Mouse (Mus musculus) heart, adult 8-10 months (tissue): ENCODE measurements at regions not wholly inside any gene's neighbourhood (a gene's known extent, or its start where the extent isn't known, plus 50 kb on each side); places are given as distances from the start of the nearest gene placed in this dataset.

Experiments used
- DNase-seq: peaks from one replicate; pipeline ENCODE4 v3.0.0; 2022; ENCODE audit warnings: low spot score

DNA sequence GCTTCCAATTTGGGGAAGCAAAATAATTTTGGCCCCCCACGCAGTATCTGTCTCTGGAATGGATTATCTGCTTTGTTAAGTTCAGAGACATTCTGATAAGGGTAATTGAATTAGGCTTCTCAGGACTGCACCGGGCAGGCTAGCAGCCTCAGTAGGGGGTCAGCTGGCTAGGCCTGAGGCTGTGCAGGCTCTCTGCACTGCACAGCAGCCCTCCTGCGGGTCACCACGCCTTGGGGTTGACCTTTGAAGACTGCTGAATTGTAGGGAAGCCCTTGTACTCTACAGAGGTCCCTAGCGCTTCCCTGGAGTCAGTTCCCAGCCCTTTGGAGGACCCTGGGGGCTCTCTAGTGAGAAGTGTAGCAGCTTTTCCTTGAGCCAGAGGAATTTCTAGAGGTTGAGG is 78.5 kb upstream of the Six2 start:
- DNase-seq = no peak

DNA sequence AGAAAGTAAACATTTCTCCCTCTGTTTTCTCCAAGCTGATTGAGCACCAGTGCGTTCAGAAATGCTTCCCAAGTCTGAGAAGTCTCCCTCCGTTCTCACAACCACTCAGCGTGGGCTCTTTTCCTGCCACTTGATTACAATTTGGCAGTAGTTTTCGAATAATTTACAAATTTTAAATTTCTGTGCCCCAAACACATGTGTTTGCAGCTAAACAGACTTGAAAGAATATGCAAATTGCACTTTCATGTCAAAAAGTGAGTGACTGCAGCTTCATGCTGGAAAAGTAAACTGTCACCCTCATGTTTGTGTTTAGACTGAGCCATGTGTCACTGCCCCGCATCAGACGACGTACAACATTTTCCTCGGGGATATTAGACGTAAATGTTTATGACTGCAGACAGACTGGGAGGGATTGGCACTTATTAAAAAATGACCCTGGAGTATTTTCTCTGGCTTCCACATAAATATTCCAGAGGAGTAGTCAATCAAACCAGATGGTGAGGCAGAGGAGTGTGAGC is 70.6 kb upstream of the Six2 start:
- no peak for DNase-seq

DNA sequence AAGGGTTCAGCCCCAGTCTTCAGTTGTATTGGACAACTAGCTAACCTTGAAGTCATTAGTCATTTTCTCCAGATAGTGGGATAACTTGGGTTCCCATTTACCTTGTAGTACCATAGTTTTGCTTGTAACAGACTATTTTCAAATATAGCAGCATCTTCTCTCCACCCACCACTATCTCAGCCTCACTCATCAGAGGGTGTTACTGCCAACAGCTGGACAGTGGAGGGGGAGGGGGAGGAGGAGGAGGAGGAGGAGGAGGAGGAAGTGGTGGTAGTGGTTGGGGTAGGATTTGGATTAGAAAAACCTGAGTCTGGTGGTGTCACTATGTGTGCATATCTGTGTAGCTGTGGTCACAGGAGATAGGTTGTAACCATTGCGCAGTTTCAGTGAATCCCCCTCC is 69.6 kb upstream of the Six2 start:
- DNase-seq = no peak

DNA sequence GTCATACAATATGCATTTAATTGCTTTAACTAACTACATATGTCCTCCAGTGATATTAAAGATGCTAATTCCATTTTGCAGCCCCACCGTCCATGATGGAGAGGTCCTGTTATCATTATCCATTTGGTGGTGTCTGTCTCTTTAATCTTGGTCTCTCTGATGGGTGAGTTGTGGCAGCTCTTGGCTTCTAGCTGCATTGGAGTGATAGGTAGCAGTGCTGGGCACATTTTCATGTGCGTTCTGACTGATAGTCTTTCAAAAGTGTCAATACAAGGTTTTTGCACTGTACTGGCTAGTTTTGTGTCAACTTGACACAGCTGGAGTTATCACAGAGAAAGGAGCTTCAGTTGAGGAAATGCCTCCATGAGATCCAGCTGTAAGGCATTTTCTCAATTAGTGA is 67.5 kb upstream of the Six2 start:
- no peak for DNase-seq

DNA sequence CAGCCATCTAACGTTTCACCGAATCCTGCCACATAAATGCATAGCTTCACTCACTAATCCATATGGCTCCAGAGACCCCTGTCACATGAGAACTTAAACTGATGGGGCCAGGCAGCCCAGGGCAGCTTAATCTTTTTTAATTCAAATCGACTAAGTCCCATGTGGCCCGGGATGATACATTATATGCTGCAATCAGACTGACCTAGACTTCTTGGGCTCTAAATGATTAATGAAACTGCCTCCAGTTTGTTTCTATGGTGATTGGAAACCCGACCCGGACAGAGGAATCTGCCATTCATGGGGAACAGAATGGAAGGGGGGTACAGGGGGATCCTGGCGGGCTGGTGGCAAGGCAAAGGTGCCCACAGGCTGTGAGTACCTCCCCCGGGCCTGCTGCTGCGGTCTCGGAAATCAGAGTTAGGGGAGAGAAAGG is 60.6 kb upstream of the Six2 start:
- DNase-seq = no peak

DNA sequence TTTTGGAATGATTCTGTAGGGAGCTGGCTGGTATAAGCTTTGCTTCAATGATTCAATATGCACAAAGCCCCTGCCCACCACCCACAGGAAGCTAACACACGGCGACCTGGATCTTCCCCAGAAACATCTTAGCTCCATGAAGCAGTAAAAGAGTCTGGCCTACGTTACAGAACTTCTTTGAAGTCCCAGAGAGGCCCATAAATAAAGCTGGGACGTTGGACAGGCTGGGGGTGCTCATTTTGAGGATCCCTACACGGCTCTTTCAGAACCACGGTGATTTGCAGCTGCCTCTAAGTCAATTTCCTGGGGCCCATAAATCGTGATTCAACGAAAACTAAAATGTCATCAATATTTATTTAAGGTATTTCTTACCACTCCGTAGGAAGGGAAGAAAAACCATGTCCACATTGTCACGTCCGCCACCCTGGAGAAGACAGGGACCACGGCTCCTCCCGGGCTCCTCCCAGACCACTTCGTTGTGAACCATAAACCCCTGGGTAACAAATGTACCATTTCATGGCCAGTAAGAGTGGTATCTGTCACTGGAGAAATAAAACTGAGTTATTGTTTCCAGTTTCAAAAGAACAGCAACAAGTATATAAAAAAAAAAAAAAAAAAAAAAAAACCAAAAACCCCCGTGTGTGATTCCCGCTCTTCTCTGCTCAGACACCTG is 60.0 kb upstream of the Six2 start:
- no peak for DNase-seq
